Comparison of ENCODE assay signal across 49 mouse cellular contexts in the genomic region with DNA sequence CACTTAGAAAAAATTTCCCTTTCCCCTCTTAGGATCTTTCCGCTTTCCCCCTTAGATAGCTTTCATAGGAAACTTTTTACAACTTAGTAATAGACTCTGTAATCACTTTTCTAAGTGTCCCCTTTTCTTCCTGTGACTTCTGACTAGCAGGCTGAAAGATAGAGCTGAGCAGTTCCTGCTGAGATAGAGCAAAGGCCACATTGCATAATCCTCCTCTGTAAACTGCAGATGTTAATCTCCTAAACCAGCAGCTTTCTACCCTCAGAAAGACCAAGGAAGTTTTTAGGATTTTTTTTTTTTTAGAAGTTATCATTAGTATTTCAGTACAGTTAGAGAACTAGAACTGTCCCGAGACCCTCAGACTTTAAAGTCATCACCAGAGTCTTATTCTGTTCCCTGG. TPM values are rescaled to one million over a fixed set of nuclear protein-coding genes. Genes with fewer than 3 reads are reported as not detected.
"Had no signal": no experiment of that assay in that cellular context is flagged by ENCODE, and none has a peak within 500 bp of the region (broad histone marks: within the 10 kb centered on the region; RNA-seq: fewer than 3 reads in every experiment).

No protein-coding gene starts in this region.

- DNase-seq: heart, postnatal 10 days; heart, postnatal 14 days; heart, postnatal 36 days; heart, postnatal 4 days; kidney, adult 11 months; kidney, adult 18-20 months; kidney, adult 2 months; kidney, adult 8-10 months; kidney, adult 9 months; kidney, postnatal 10 days; kidney, postnatal 14 days; kidney, postnatal 25 days; kidney, postnatal 36 days; kidney, postnatal 4 days; layer of hippocampus, adult 9-11 months; layer of hippocampus, postnatal 36 days had no signal

- H3K4me3 ChIP-seq: heart, embryonic 10.5 days; heart, embryonic 12.5 days; heart, embryonic 13.5 days; heart, embryonic 15.5 days; hindbrain, embryonic 10.5 days; hindbrain, embryonic 12.5 days; hindbrain, embryonic 13.5 days; hindbrain, embryonic 15.5 days; intestine, embryonic 15.5 days; kidney, embryonic 15.5 days; layer of hippocampus, adult 2 months had no signal

- H3K4me1 ChIP-seq: heart, embryonic 10.5 days; heart, embryonic 12.5 days; heart, embryonic 15.5 days; hindbrain, embryonic 10.5 days; hindbrain, embryonic 12.5 days; hindbrain, embryonic 13.5 days; hindbrain, embryonic 15.5 days; intestine, embryonic 15.5 days; kidney, embryonic 15.5 days had no signal

- H3K9me3 ChIP-seq: hindbrain, embryonic 12.5 days; hindbrain, embryonic 13.5 days; intestine, embryonic 15.5 days had no signal

- H3K36me3 ChIP-seq: heart, embryonic 10.5 days; heart, embryonic 12.5 days; heart, embryonic 13.5 days; heart, embryonic 15.5 days; hindbrain, embryonic 10.5 days; hindbrain, embryonic 12.5 days; hindbrain, embryonic 13.5 days; hindbrain, embryonic 15.5 days; intestine, embryonic 15.5 days; kidney, embryonic 15.5 days had no signal

- H3K27me3 ChIP-seq: heart, embryonic 12.5 days; heart, embryonic 13.5 days; heart, embryonic 15.5 days; hindbrain, embryonic 12.5 days; hindbrain, embryonic 13.5 days; hindbrain, embryonic 15.5 days; intestine, embryonic 15.5 days; kidney, embryonic 15.5 days had no signal

- H3K9ac ChIP-seq: heart, embryonic 12.5 days; heart, embryonic 13.5 days; heart, embryonic 15.5 days; hindbrain, embryonic 12.5 days; hindbrain, embryonic 13.5 days; hindbrain, embryonic 14.5 days; hindbrain, embryonic 15.5 days; intestine, embryonic 15.5 days; kidney, embryonic 15.5 days had no signal

- H3K4me2 ChIP-seq: heart, embryonic 11.5 days; heart, embryonic 12.5 days; heart, embryonic 13.5 days; heart, embryonic 15.5 days; hindbrain, embryonic 12.5 days; hindbrain, embryonic 13.5 days; hindbrain, embryonic 14.5 days; hindbrain, embryonic 15.5 days; intestine, embryonic 15.5 days; kidney, embryonic 15.5 days had no signal

- ATAC-seq: hindbrain, embryonic 16.5 days; hindbrain, postnatal 0 days; inflammation-experienced regulatory T-cells, adult 6 months; intestine, embryonic 15.5 days; intestine, embryonic 16.5 days; intestine, postnatal 0 days had no signal

- H3K27ac ChIP-seq: heart, embryonic 10.5 days; heart, embryonic 13.5 days; heart, embryonic 15.5 days; hindbrain, embryonic 10.5 days; hindbrain, embryonic 12.5 days; hindbrain, embryonic 13.5 days; hindbrain, embryonic 14.5 days; hindbrain, embryonic 15.5 days; hindbrain, postnatal 0 days; intestine, embryonic 15.5 days; kidney, embryonic 15.5 days; kidney, postnatal 0 days; layer of hippocampus, adult 2 months had no signal

RNA-seq across cellular contexts. Expression of a gene that starts 3.5 kb away (rescaled TPM):
- total RNA-seq: hindbrain, postnatal 0 days; layer of hippocampus, adult 18-20 months; layer of hippocampus, adult 2 months; layer of hippocampus, adult 8-10 months; layer of hippocampus, postnatal 10 days; layer of hippocampus, postnatal 14 days; layer of hippocampus, postnatal 25 days; layer of hippocampus, postnatal 36 days had no signal
- polyA plus RNA-seq: hindbrain, embryonic 10.5 days; hindbrain, embryonic 11.5 days; hindbrain, embryonic 12.5 days; hindbrain, embryonic 13.5 days; hindbrain, embryonic 14.5 days; hindbrain, embryonic 15.5 days; hindbrain, embryonic 16.5 days; intestine, embryonic 14.5 days; kidney, embryonic 14.5 days; kidney, embryonic 16.5 days; kidney, postnatal 0 days; large intestine, adult 2 months had no signal

RNA-seq across cellular contexts. Expression of a gene that starts 8.9 kb away (rescaled TPM):
- total RNA-seq: heart, postnatal 10 days; heart, postnatal 14 days; heart, postnatal 25 days; heart, postnatal 36 days; heart, postnatal 4 days; hematopoietic stem cell, adult 5-6 weeks; layer of hippocampus, adult 18-20 months; layer of hippocampus, adult 2 months; layer of hippocampus, adult 8-10 months; layer of hippocampus, postnatal 10 days; layer of hippocampus, postnatal 14 days; layer of hippocampus, postnatal 25 days; layer of hippocampus, postnatal 36 days had no signal
- polyA plus RNA-seq: heart, embryonic 10.5 days; heart, embryonic 11.5 days; heart, embryonic 12.5 days; heart, embryonic 14.5 days; heart, embryonic 15.5 days; heart, postnatal 0 days; hindbrain, embryonic 10.5 days; hindbrain, embryonic 11.5 days; hindbrain, embryonic 12.5 days; hindbrain, embryonic 13.5 days; hindbrain, embryonic 15.5 days; hindbrain, embryonic 16.5 days; hindbrain, postnatal 0 days; inflammation-experienced regulatory T-cells, adult 6 months; large intestine, adult 2 months had no signal

RNA-seq across cellular contexts. Expression of a gene that starts 51.7 kb away (rescaled TPM):
- polyA plus RNA-seq: inflammation-experienced regulatory T-cells, adult 6 months had no signal
